Mouse (Mus musculus) limb, embryonic 13.5 days (tissue): ENCODE measurements at regions not wholly inside any gene's neighbourhood (a gene's known extent, or its start where the extent isn't known, plus 50 kb on each side); places are given as distances from the start of the nearest gene placed in this dataset.

Experiments
- ATAC-seq: fragments of 200-750 bp; cut with Nextera tagmentation; 2 replicates; pipeline ENCODE4 v1.8.0; 2017; ENCODE audit warnings: low read depth, moderate number of reproducible peaks, moderate TSS enrichment; ENCODE audit not compliant: low FRiP score
- H3K27ac ChIP-seq: fragments of 300-500 bp; sonication (generic); 2 replicates; pipeline ENCODE4 v1.5.1; 2015; ENCODE audit warnings: inconsistent platforms, mild to moderate bottlenecking, moderate library complexity
- H3K27me3 ChIP-seq: fragments of 300-500 bp; sonication (generic); 2 replicates; pipeline ENCODE4 v1.6.1; 2015; ENCODE audit warnings: mild to moderate bottlenecking, inconsistent platforms
- H3K36me3 ChIP-seq: fragments of 300-500 bp; sonication (generic); 2 replicates; pipeline ENCODE4 v1.6.1; 2015; ENCODE audit warnings: inconsistent platforms, mild to moderate bottlenecking, moderate library complexity
- H3K4me1 ChIP-seq: fragments of 300-500 bp; sonication (generic); 2 replicates; pipeline ENCODE4 v1.6.1; 2015; ENCODE audit warnings: inconsistent platforms
- H3K4me2 ChIP-seq: fragments of 300-500 bp; sonication (generic); replicated peaks from 2 replicates; pipeline ENCODE4 v1.6.1; 2015; ENCODE audit warnings: inconsistent platforms, mild to moderate bottlenecking, moderate library complexity
- H3K4me3 ChIP-seq: fragments of 300-500 bp; sonication (generic); 2 replicates; pipeline ENCODE4 v1.5.1; 2015; ENCODE audit warnings: moderate library complexity, mild to moderate bottlenecking, inconsistent platforms
- H3K9ac ChIP-seq: fragments of 300-500 bp; sonication (generic); 2 replicates; pipeline ENCODE4 v1.6.1; 2015; ENCODE audit warnings: mild to moderate bottlenecking, inconsistent platforms
- H3K9me3 ChIP-seq: fragments of 300-500 bp; sonication (generic); 2 replicates; pipeline ENCODE4 v1.6.1; 2016; ENCODE audit warnings: inconsistent platforms
- WGBS: fragments of 180-500 bp; shearing (Covaris S2); methylation state at CpG from one replicate; pipeline ENCODE4 v1.1.7; 2015; 5-methylcytosine and 5-hydroxymethylcytosine counted together

DNA sequence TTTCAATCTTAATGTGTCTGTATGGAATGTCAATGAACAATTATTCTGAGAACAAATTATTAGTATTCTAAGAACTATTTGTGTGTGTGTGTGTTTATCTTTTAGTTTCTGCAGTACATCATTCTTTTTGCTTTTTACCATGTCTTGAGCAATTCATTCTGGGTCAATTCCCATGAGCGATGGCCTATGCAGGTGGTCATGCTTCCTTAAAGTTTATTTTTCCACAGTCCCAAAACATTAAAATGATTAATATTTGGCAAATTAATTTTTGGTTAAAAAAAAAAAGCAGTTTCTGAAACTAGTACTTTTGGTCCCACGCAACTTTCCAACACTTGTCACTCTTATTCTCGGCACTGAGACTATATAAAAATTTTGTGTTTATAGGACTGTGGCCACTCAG is 416.8 kb upstream of the Rgmb start:
- no peak overlapping the region for H3K4me3 ChIP-seq
- 0 out of 2 replicates have a peak, but pooled peaks cover 4% of the 10 kb centered on the region for H3K9me3 ChIP-seq
- H3K9ac ChIP-seq: no peak overlapping the region
- H3K36me3 ChIP-seq: no peaks in the 10 kb centered on the region
- H3K4me2 ChIP-seq: no peak overlapping the region
- H3K27ac ChIP-seq: no peak overlapping the region
- 90% methylated on average over 3 of the region's 3 CpGs for WGBS
- no peaks in the 10 kb centered on the region for H3K4me1 ChIP-seq
- no peaks in the 10 kb centered on the region for H3K27me3 ChIP-seq
- ATAC-seq: no peak

- ATAC-seq: no peak
- H3K4me1 ChIP-seq: no peaks in the 10 kb centered on the region
- no peak overlapping the region for H3K27ac ChIP-seq
- H3K4me2 ChIP-seq: no peak overlapping the region
- H3K4me3 ChIP-seq: no peak overlapping the region
- WGBS: 87% methylated on average over 2 of the region's 2 CpGs
- no peaks in the 10 kb centered on the region for H3K36me3 ChIP-seq
- no peak overlapping the region for H3K9ac ChIP-seq
- no peaks in the 10 kb centered on the region for H3K27me3 ChIP-seq
- no peaks in the 10 kb centered on the region for H3K9me3 ChIP-seq
Observed at GRCm38 (mm10) chr17:16221253-16221652, 390.4 kb upstream of the Rgmb start.

DNA sequence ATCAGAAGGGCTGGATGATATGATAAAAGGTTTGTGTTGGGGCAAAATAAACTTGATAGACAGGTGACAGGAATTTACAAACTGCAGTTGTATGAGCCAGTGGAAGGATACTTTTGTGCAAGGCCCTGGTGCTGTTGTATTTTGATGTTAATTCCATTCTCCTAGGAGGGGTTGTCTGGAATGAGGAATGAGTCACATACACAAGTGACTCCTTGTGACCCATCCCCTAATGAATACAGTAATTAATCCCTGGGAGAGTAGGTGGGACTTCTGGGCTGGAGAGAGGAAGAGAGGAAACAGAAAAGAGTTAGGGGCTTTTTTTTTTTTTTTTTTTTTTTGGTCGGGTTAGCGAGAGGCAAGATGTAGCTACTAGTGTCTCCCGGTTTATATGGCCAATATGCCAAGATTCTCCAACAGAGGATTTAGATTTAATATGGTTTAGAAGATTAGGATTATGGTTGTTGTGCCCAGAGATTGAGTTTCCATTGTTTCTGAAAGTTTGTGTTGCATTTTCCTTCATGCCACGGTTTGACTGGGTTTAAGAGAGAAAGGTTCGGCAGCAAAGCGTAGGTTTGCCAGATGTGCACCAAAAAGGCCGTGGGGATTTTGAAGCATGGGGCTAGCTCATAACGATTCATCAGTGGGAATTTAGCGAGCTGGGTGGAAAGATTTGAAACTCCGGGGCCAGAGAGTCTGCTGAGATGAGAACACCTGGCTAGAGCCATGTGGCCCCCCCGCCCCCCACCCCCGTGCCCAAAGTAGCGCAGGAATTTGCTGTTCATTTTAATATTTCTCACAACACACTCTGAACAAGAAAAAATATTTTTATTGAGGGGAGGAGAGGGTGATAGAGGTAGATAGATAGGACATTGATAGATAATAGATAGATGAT is 389.1 kb upstream of the Rgmb start:
- Histone ChIP-seq H3K27ac (no peak overlapping the region), H3K4me2 (no peak overlapping the region), H3K4me1 (no peaks in the 10 kb centered on the region), H3K27me3 (no peaks in the 10 kb centered on the region), H3K9me3 (no peaks in the 10 kb centered on the region), H3K36me3 (no peaks in the 10 kb centered on the region), H3K4me3 (no peak overlapping the region), H3K9ac (no peak overlapping the region)
- no peak for ATAC-seq
- 70% methylated on average over 13 of the region's 13 CpGs for WGBS

DNA sequence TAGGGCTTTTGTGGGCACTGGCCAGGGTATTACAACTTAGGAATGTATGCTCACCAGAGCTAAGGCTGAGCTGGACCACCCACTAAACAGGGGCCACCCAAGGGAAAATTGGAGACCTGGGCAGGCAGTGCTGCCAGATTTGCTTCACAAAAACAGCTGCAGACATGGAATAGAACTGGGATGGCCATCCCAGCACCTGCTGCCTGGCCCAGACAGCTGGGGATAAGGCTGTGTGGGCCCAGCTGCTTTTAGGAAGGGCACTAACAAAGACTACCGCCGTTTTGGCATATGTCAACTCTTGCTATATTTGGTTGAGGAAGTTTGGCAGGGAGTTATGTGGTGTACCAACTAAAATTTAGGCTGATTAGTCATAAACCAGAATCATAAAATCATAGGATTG is 387.8 kb upstream of the Rgmb start:
- Histone ChIP-seq H3K4me2 (no peak overlapping the region), H3K4me1 (no peaks in the 10 kb centered on the region), H3K27me3 (no peaks in the 10 kb centered on the region), H3K9ac (no peak overlapping the region), H3K36me3 (no peaks in the 10 kb centered on the region), H3K27ac (peak overlapping the region; percentile 15; the same call in 1 of the 2 replicates), H3K9me3 (no peaks in the 10 kb centered on the region), H3K4me3 (no peak overlapping the region)
- ATAC-seq: peak; percentile 81
- 39% methylated on average over 2 of the region's 2 CpGs for WGBS

DNA sequence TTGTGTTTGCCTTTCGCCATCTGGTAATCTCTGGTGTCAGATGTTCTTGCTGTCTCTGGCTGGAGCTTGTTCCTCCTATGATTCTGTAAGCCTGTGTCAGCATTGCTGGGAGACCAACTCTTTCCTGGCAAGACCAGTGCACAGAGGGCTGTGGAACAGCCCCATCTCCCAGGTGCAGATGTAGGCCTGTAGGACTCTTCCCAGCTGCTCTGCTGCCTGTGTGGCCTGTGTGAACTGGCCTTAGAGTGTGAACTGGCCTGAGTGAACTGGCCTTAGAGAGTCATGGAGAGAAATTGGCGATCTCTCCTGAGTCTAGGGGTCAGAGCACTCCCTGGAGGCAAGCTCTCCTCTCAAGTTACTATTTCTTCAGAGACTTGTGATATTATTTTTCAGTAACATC is 386.0 kb upstream of the Rgmb start:
- no peak overlapping the region for H3K4me2 ChIP-seq
- H3K36me3 ChIP-seq: no peaks in the 10 kb centered on the region
- WGBS: 69% methylated on average over 2 of the region's 2 CpGs
- no peak overlapping the region for H3K9ac ChIP-seq
- no peak for ATAC-seq
- no peaks in the 10 kb centered on the region for H3K9me3 ChIP-seq
- H3K4me3 ChIP-seq: no peak overlapping the region
- no peaks in the 10 kb centered on the region for H3K27me3 ChIP-seq
- H3K27ac ChIP-seq: no peak overlapping the region
- H3K4me1 ChIP-seq: no peaks in the 10 kb centered on the region

DNA sequence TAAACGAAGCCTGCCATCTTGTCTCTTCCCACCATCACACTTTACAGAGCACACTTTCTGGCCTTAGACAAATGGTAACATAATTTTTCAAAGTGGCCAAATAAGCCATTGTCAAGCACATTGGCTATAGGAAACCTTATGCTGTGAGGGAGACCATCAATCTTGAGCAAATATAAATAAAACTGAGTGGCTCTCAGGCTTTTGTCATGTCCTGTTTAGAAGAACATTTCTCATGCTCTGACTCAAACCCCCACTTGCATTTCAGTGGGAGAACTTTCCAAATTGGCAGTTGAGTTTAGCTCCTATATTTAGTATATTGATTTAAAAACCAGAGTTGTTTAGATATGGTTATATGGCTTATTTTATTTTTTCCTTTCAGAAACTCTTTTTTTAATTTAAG is 362.8 kb upstream of the Rgmb start:
- WGBS: 80% methylated on average over 1 of the region's 1 CpGs

DNA sequence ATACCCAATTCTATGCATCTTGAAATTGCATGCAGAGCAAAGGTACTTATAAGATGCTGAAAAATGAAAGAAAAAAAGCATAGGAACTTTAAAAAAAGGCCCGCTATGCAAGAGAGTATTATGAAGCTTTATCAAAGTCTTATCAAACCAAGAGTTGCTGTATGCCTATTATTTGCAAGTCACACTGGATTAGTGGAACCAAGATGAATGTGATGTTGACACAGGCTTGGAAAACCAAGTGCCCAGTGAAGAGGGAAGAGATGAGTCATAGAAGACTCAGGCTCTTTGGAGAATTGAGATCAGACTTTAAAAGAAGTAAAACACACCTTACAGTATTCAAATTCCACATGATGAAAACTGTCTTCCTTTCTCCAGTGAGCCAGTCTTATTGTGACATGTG is 350.0 kb upstream of the Rgmb start:
- no peak overlapping the region for H3K27ac ChIP-seq
- no peak for ATAC-seq
- no peak overlapping the region for H3K4me3 ChIP-seq
- H3K4me1 ChIP-seq: no peaks in the 10 kb centered on the region
- H3K36me3 ChIP-seq: no peaks in the 10 kb centered on the region
- no peak overlapping the region for H3K9ac ChIP-seq
- H3K4me2 ChIP-seq: no peak overlapping the region
- H3K27me3 ChIP-seq: no peaks in the 10 kb centered on the region
- 96% methylated on average over 1 of the region's 1 CpGs for WGBS
- H3K9me3 ChIP-seq: no peaks in the 10 kb centered on the region

More for the DNA sequence above, 362.8 kb upstream of the Rgmb start:
- no peak overlapping the region for H3K9ac ChIP-seq
- H3K36me3 ChIP-seq: no peaks in the 10 kb centered on the region
- no peak overlapping the region for H3K4me2 ChIP-seq
- no peaks in the 10 kb centered on the region for H3K27me3 ChIP-seq
- no peak for ATAC-seq
- no peaks in the 10 kb centered on the region for H3K9me3 ChIP-seq
- no peak overlapping the region for H3K4me3 ChIP-seq
- H3K27ac ChIP-seq: no peak overlapping the region
- no peaks in the 10 kb centered on the region for H3K4me1 ChIP-seq

- no peak overlapping the region for H3K4me3 ChIP-seq
- H3K4me1 ChIP-seq: no peaks in the 10 kb centered on the region
- H3K9ac ChIP-seq: no peak overlapping the region
- H3K4me2 ChIP-seq: no peak overlapping the region
- H3K36me3 ChIP-seq: no peaks in the 10 kb centered on the region
- no peak overlapping the region for H3K27ac ChIP-seq
- no peaks in the 10 kb centered on the region for H3K9me3 ChIP-seq
- WGBS: 34% methylated on average over 2 of the region's 2 CpGs
- no peak for ATAC-seq
- H3K27me3 ChIP-seq: no peaks in the 10 kb centered on the region
Observed at GRCm38 (mm10) chr17:16178102-16178501, 347.3 kb upstream of the Rgmb start.

- Histone ChIP-seq H3K4me1 (no peaks in the 10 kb centered on the region), H3K9ac (no peak overlapping the region), H3K9me3 (no peaks in the 10 kb centered on the region), H3K4me2 (no peak overlapping the region), H3K4me3 (no peak overlapping the region), H3K27me3 (no peaks in the 10 kb centered on the region), H3K27ac (no peak overlapping the region), H3K36me3 (no peaks in the 10 kb centered on the region)
- WGBS: 40% methylated on average over 8 of the region's 8 CpGs
- ATAC-seq: peak; percentile 57; the same call in 1 of the 2 replicates
Observed at GRCm38 (mm10) chr17:16176782-16177510, 346.1 kb upstream of the Rgmb start.

DNA sequence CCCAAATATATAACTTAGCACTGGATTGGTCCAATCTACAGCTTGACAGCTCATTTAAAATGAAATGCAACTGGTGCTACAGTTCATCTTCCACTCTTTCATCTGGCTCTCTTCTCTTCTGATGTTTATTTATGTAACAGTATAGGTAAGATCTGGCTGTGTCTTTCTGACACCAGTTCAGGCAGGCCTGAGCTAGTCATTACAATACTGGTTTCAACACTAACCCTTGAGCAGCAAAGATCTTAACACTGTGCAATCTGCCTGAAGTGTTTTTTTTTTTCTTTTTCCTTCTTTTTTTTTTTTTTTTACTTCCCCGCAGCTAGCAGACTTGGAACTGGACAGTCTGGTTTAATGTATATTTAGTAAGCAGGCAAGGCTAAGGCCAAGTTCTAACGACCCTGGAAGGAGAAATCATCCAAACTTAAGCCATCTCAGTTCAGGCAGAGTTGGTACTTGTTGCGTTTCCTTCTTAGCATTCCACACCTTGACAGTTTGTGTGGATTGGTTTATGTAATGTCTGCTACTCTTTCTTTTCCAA is 342.8 kb upstream of the Rgmb start:
- H3K27me3 ChIP-seq: no peaks in the 10 kb centered on the region
- no peak for ATAC-seq
- 65% methylated on average over 3 of the region's 3 CpGs for WGBS
- H3K9me3 ChIP-seq: no peaks in the 10 kb centered on the region
- H3K9ac ChIP-seq: no peak overlapping the region
- H3K27ac ChIP-seq: no peak overlapping the region
- H3K4me2 ChIP-seq: no peak overlapping the region
- H3K4me3 ChIP-seq: no peak overlapping the region
- no peaks in the 10 kb centered on the region for H3K4me1 ChIP-seq
- H3K36me3 ChIP-seq: no peaks in the 10 kb centered on the region

DNA sequence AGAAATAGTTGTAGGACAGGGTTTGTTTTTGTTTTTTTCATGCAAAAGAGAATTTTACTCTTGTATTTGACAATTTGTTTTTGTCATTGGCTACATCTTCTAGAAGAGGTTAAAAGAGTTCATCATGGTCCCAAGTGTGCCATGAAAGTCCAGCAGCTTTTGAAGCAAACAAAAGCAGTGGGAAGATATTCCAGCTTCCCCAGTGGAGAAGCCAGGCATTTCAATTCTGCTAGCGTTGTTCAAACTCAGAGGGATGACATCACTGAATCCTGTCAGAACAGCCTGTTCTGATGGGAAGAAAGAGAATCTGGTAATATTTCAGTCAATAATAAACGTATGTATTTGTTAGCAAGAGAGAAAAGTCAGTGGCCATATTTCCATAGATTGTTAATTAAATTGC is 335.9 kb upstream of the Rgmb start:
- 67% methylated on average over 2 of the region's 2 CpGs for WGBS
- no peak for ATAC-seq
- H3K9ac ChIP-seq: no peak overlapping the region

DNA sequence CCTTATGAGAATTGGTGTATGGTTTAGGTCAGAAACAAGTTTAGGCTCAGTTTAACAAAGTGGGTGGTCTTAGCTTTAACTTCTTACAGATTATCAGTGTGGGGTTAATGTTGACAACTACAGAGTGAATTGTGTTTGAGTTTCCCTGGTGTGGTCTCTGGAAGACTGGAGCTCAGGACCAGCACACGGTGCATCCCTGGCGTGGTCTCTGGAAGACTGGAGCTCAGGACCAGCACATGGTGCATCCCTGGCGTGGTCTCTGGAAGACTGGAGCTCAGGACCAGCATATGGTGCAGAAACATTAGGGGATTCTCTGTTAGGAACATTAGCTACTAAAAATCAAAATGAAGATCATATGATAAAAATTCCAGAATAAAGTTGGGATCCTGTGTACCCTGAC is 327.3 kb upstream of the Rgmb start:
- ATAC-seq: 0 out of 2 replicates have a peak, but pooled peaks have one; percentile 32

More for the DNA sequence above, 335.9 kb upstream of the Rgmb start:
- no peak overlapping the region for H3K27ac ChIP-seq
- no peak overlapping the region for H3K4me2 ChIP-seq
- H3K9me3 ChIP-seq: no peaks in the 10 kb centered on the region
- no peaks in the 10 kb centered on the region for H3K36me3 ChIP-seq
- no peaks in the 10 kb centered on the region for H3K4me1 ChIP-seq
- no peaks in the 10 kb centered on the region for H3K27me3 ChIP-seq
- H3K4me3 ChIP-seq: no peak overlapping the region

More for the DNA sequence above, 327.3 kb upstream of the Rgmb start:
- H3K4me1 ChIP-seq: no peaks in the 10 kb centered on the region
- WGBS: 71% methylated on average over 3 of the region's 3 CpGs
- H3K36me3 ChIP-seq: no peaks in the 10 kb centered on the region
- no peak overlapping the region for H3K4me2 ChIP-seq
- no peak overlapping the region for H3K9ac ChIP-seq
- no peaks in the 10 kb centered on the region for H3K27me3 ChIP-seq
- H3K9me3 ChIP-seq: no peaks in the 10 kb centered on the region
- H3K27ac ChIP-seq: no peak overlapping the region
- no peak overlapping the region for H3K4me3 ChIP-seq
